Mouse (Mus musculus) intestine, embryonic 16.5 days (tissue): Measurements from ENCODE around the gene Pitpnc1. TPM values are rescaled to one million over a fixed set of nuclear protein-coding genes. Genes with fewer than 3 reads are reported as not detected.
A peak's percentile ranks its signal among the peaks of the same experiment; 100 is the strongest.
"Not testable (repeated sequence)": the region's sequence is repeated elsewhere in the genome, so short reads cannot be mapped to it uniquely, and the experiment has no call there.

ENCODE experiments used
- ATAC-seq: fragments of 200-750 bp; cut with Nextera tagmentation; 2 replicates; pipeline ENCODE4 v1.8.0; 2017; ENCODE audit warnings: moderate TSS enrichment, moderate library complexity
- H3K27ac ChIP-seq: fragments of 300-500 bp; sonication (generic); 2 replicates; pipeline ENCODE4 v1.5.1; 2014; ENCODE audit warnings: mild to moderate bottlenecking, low read length
- H3K27me3 ChIP-seq: fragments of 300-500 bp; sonication (generic); replicated peaks from 2 replicates; pipeline ENCODE4 v1.6.1; 2014; ENCODE audit warnings: low read length, control low read depth, mixed read lengths; ENCODE audit not compliant: control insufficient read depth, insufficient read depth
- H3K36me3 ChIP-seq: fragments of 300-500 bp; sonication (generic); 2 replicates; pipeline ENCODE4 v1.6.1; 2014; ENCODE audit warnings: low read length, control low read depth; ENCODE audit not compliant: control insufficient read depth, insufficient read depth
- H3K4me1 ChIP-seq: fragments of 300-500 bp; sonication (generic); 2 replicates; pipeline ENCODE4 v1.6.1; 2014; ENCODE audit warnings: low read length, control low read depth, mixed read lengths; ENCODE audit not compliant: control insufficient read depth, insufficient read depth
- H3K4me2 ChIP-seq: fragments of 300-500 bp; sonication (generic); 2 replicates; pipeline ENCODE4 v1.6.1; 2014; ENCODE audit warnings: low read depth, low read length, control low read depth
- H3K4me3 ChIP-seq: fragments of 300-500 bp; sonication (generic); 2 replicates; pipeline ENCODE4 v1.5.1; 2014; ENCODE audit warnings: mild to moderate bottlenecking, low read length
- H3K9ac ChIP-seq: fragments of 300-500 bp; sonication (generic); 2 replicates; pipeline ENCODE4 v1.6.1; 2014; ENCODE audit warnings: low read depth, low read length
- H3K9me3 ChIP-seq: fragments of 300-500 bp; sonication (generic); 2 replicates; pipeline ENCODE4 v1.6.1; 2016; ENCODE audit warnings: low read length, control low read depth; ENCODE audit not compliant: control insufficient read depth
- WGBS: fragments of 180-500 bp; shearing (Covaris S2); extraction: QIAGEN DNeasy Blood & Tissue Kit; methylation state at CpG from one replicate; pipeline ENCODE4 v1.1.7; 2014; 5-methylcytosine and 5-hydroxymethylcytosine counted together
- polyA plus RNA-seq: library from polyadenylated mRNA; unstranded; fragments of >200 nt; fragmentation: Nextera tagmentation; extraction: Ambion mirVana; gene quantifications from 2 replicates; pipeline ENCODE4 v1.2.1, GENCODE M21; 2015

Pitpnc1 gene
- 9.1 and 10.6 TPM in 2 replicates for polyA plus RNA-seq

DNA sequence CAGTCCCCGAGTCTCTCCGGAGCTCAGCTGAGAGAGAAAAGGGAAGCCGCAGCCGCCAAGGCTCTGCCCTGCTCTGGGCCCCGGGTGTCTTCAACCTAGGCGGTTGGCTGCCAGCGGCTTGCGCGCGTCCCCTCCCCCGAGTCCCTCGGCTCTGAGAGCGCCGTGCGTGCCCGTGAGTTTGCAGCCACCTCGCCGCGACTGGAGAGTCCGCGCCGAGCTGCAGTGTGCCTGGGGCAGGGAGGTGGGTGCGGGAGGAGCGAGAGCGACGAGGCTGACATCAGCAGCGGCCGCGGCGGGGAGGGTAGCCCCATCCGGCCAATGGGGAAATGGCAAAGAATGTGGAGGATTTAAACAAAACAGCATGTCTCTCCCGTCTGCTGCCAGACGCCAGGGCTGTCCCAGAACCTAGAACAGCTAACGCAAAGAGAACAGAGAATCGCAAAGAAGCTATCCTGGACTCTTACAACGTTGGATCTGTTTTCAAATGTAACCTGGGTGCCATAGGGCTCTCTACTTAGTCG lies at the start of gene Pitpnc1:
Gene Pitpnc1 (minus strand): TSS at position 179 of the 521 bp plus-strand sequence.
- ATAC-seq, result peak; percentile 89
- no peaks in the 10 kb centered on the region for H3K9me3 ChIP-seq
- H3K27ac ChIP-seq, result peak within 1 kb of the TSS; percentile 90
- H3K4me2 ChIP-seq, result peak within 1 kb of the TSS; percentile 66
- peaks cover 20% of the 10 kb centered on the region for H3K4me1 ChIP-seq
- WGBS, result 1% methylated on average over 37 of the region's 37 CpGs
- peak within 1 kb of the TSS; percentile 85 for H3K4me3 ChIP-seq
- H3K36me3 ChIP-seq, result no peaks in the 10 kb centered on the region
- peak within 1 kb of the TSS; percentile 80 for H3K9ac ChIP-seq
- H3K27me3 ChIP-seq, result no peaks in the 10 kb centered on the region

DNA sequence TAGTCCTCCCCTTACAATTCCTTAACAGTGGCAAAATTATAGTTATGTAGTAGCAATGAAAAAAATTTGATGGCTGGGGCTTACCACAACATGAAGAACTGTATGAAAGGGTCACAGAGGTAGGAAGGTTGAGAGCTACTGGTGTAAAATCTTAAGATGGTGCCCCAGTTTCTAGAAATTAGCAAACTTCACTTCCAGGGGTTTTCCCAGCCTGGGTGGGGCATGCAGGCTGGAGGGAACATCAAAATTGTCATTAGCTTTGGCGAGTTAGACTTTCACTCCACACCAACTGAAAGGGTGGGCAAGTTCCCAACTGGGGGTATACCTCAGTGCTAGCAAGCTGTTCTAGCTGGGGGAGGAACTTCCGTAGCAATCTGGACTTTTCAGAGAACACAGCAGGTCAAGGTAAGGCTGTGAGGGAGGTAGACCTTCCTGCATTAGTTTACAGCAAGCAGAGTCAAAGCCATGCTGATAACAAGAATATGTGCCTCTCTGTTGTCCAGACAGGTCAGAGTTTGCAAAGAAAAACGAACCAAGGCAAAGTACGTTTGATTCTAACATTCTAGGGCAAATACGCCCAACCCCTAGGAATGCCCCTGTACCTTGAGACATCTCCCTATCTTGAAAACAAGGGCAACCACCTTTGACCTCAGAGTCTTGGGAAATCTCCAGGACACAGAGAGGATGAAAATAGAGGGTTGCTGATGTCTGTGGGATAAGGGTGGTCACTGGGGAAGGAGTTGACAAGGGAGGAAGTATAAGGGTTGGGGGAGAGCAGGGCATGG lies 48.3 kb upstream of the Pitpnc1 start:
- Histone ChIP-seq H3K9me3 (no peaks in the 10 kb centered on the region), H3K4me2 (no peak overlapping the region), H3K4me3 (no peak overlapping the region), H3K36me3 (no peaks in the 10 kb centered on the region), H3K27ac (peak overlapping the region; percentile 27; the same call in 1 of the 2 replicates), H3K27me3 (no peaks in the 10 kb centered on the region), H3K9ac (no peak overlapping the region), H3K4me1 (0 out of 2 replicates have a peak, but pooled peaks cover 3% of the 10 kb centered on the region)
- WGBS, result 58% methylated on average over 5 of the region's 5 CpGs
- ATAC-seq, result peak; percentile 79

DNA sequence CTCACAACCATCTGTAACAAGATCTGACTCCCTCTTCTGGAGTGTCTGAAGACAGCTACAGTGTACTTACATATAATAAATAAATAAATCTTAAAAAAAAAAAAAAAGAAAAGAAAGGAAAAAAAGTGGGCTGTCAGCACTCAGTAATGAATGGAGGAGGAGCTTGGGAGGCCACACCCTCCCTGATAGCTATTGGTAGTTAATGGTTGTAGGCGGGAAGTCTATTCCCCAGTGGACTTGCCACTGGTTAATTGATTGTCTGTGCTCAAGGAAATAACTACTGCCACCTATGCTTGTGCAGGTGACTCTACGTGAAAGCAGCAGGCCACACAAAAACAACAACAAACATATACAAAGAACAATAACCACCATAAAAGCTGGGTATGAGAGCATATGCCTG lies 45.9 kb upstream of the Pitpnc1 start:
- no peak overlapping the region for H3K9ac ChIP-seq
- no peaks in the 10 kb centered on the region for H3K9me3 ChIP-seq
- 0 out of 2 replicates have a peak, but pooled peaks cover 3% of the 10 kb centered on the region for H3K4me1 ChIP-seq
- no peak for ATAC-seq
- no peaks in the 10 kb centered on the region for H3K27me3 ChIP-seq
- WGBS, result 92% methylated on average over 2 of the region's 2 CpGs
- H3K36me3 ChIP-seq, result no peaks in the 10 kb centered on the region
- H3K4me3 ChIP-seq, result no peak overlapping the region
- no peak overlapping the region for H3K4me2 ChIP-seq
- no peak overlapping the region for H3K27ac ChIP-seq

DNA sequence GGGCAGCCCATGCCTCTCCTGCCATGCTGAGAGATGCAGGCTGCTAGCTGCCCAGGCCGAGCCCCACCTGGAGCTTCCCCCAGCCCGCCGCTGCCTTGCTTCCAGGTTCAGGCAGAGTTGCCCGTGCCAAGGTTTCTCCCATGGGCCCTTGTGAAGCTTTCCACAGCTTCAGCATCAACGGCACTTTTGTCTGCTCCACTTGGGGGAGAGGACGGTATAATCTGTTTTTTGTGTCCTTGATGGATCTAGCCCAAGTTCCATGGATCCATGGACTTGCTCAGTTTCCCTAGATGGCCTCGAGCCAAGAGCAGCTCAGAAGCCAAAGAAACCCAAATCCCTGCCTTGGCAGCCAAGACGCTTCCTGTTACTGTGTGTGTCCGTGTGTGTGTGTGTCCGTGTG lies 42.5 kb upstream of the Pitpnc1 start:
- H3K27me3 ChIP-seq, result no peaks in the 10 kb centered on the region
- ATAC-seq, result no peak
- WGBS, result 61% methylated on average over 10 of the region's 10 CpGs

DNA sequence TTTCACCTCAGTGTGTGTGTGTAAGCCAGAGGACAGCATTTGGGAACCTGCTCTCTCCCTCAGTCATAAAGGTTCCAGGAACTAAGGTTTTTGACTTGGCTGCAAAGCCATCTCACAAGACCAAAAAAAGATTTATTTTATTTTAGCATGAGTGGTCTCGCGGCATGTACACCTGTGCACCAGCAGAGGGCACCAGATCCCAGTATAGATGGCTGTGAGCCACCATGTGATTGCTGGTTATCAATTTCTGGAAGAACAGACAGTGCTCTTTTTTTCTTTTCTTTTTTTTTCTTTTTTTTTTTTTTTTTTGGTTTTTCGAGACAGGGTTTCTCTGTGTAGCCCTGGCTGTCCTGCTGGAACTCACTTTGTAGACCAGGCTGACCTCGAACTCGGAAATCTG lies 41.5 kb upstream of the Pitpnc1 start:
- not testable (repeated sequence) for H3K27ac ChIP-seq, H3K9me3 ChIP-seq, H3K4me2 ChIP-seq, H3K4me3 ChIP-seq, H3K9ac ChIP-seq, H3K27me3 ChIP-seq, H3K36me3 ChIP-seq, ATAC-seq
- 51% methylated on average over 5 of the region's 5 CpGs for WGBS
- peaks cover 11% of the 10 kb centered on the region for H3K4me1 ChIP-seq

More for the DNA sequence above, 42.5 kb upstream of the Pitpnc1 start:
- Histone ChIP-seq H3K36me3 (no peaks in the 10 kb centered on the region), H3K4me2 (no peak overlapping the region), H3K9me3 (no peaks in the 10 kb centered on the region), H3K27ac (no peak overlapping the region), H3K4me1 (peaks cover 11% of the 10 kb centered on the region), H3K4me3 (no peak overlapping the region), H3K9ac (no peak overlapping the region)

DNA sequence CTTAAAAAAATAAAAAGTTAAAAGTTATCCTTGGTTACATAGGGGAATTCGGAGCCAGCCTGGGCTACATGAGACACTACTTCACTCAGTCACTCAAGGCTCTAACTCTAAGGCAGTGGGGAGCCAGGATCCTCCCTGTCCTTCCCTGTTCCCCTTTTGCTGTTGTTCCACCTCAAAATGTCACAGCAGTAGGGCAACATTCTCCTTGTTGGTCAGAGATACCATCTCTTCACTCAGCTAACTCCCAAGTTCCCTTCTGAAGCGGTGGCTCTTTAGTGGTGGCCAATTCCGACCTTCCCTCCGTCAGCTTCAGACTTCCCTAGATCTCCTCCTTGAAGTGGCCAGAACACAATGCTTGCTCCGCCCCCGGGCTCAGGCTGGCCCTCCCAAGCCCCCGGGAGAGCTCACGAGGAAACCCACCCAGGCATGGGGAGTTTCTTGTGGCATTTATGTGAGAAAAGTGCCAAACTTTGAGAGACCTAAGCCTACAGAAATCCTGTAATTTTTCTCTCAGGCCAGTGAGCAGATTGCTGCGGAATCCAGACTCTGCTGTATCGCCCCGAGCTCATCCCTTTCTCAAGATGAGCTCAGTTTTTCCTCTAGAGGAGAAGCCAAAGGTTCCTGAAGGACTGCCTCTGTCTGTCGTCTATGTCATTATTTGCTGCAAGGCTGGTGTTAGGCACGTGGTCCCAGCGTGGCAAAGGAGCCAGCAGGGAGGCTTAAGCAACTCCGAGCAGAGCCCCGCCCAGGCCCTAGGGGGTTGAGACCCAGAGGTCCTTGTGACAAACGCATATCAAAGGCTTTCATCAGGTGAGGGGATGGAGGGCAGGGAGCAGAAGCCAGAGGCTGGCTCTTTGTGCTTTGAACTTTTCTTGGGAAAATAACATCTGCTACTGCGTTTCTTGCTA lies 40.1 kb upstream of the Pitpnc1 start:
- Histone ChIP-seq H3K27me3 (no peaks in the 10 kb centered on the region), H3K9me3 (no peaks in the 10 kb centered on the region), H3K36me3 (no peaks in the 10 kb centered on the region), H3K27ac (no peak overlapping the region), H3K4me2 (peak overlapping the region; percentile 49), H3K4me1 (peaks cover 11% of the 10 kb centered on the region), H3K4me3 (peak overlapping the region; percentile 11), H3K9ac (peak overlapping the region; percentile 44; the same call in 1 of the 2 replicates)
- WGBS, result 6% methylated on average over 18 of the region's 18 CpGs
- ATAC-seq, result peak; percentile 74

DNA sequence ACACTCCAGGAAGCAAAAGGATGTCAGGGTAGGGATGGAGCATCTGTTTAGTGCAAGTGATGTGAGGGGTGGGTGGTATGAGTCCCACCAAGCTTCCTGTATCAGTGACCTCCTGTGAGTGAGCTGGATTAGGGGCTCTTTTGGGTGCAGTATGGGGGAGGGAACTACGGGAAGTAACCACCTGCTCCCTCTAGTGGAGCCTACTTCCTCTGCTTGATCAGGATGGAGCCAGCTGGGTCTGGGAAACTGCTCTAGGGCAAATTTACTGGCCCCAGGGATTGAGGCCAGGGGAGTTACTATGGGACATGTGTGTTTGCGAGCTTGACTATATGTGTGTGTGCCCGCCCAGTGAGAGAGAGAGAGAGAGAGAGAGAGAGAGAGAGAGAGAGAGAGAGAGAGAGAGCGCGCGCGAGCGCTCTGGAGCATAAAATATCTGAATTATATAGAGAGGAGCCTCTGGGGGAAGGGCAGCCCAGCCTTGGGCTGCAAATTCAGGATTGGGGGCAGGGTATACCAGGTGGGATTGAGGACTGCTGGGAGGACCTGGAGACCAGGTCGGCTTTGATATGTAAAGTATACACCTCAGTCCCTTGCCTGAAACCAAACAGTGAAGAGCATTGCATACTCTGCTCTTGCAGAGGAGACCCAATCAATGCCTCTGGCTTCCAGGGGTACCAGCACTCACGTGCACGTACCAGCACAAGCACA lies 39.3 kb upstream of the Pitpnc1 start:
- Histone ChIP-seq H3K27ac (no peak overlapping the region), H3K36me3 (no peaks in the 10 kb centered on the region), H3K4me3 (no peak overlapping the region), H3K9me3 (no peaks in the 10 kb centered on the region), H3K27me3 (no peaks in the 10 kb centered on the region), H3K9ac (no peak overlapping the region), H3K4me2 (no peak overlapping the region), H3K4me1 (peaks cover 11% of the 10 kb centered on the region)
- WGBS, result 23% methylated on average over 11 of the region's 11 CpGs
- ATAC-seq, result no peak

DNA sequence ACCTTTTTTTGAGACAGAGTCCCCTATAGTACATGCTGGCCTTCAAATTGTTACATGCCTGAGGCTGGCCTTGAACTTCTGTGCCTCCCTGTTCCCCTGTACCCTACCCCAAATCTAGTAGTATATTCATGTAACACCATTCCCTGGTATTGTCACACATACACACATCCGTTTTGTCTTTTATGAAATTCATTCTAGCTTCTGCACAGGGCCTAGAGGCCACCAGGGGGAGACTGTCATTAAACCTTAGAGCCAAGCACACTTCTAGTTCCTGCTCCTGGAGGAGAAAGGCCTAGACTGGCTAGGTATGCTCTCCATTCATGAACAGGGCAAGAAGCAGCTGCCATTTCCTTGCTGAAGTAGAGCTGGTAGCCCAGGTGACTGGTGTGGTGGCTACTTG lies 35.8 kb upstream of the Pitpnc1 start:
- Histone ChIP-seq H3K9me3 (no peaks in the 10 kb centered on the region), H3K4me1 (peaks cover 10% of the 10 kb centered on the region), H3K4me3 (no peak overlapping the region), H3K27ac (no peak overlapping the region), H3K36me3 (no peaks in the 10 kb centered on the region), H3K27me3 (no peaks in the 10 kb centered on the region), H3K9ac (no peak overlapping the region), H3K4me2 (no peak overlapping the region)
- ATAC-seq, result no peak
- 66% methylated on average over 1 of the region's 1 CpGs for WGBS

DNA sequence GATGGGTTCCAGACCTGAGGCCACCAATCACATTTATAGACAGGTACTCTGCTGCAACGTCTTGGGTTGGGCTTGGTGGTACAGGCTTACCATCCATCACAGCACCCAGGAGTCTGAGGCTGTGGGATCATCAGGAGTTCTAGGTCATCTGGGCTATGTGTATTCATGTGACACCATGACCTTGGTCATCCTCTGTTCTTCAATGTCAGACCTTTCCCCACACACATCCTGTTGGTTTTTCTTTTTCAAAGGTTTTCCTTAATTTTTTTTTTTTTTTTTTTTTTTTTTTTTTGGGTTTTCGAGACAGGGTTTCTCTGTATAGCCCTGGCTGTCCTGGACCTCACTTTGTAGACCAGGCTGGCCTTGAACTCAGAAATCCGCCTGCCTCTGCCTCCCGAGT lies 33.9 kb upstream of the Pitpnc1 start:
- H3K4me1 ChIP-seq, H3K27ac ChIP-seq, H3K27me3 ChIP-seq, ATAC-seq, H3K4me2 ChIP-seq, H3K36me3 ChIP-seq, H3K9ac ChIP-seq, H3K4me3 ChIP-seq, H3K9me3 ChIP-seq: not testable (repeated sequence)
- 95% methylated on average over 3 of the region's 4 CpGs for WGBS
